Mouse (Mus musculus) heart, postnatal 0 days (tissue): ENCODE results near the gene Tiparp.
A peak's percentile ranks its signal among the peaks of the same experiment; 100 is the strongest.

Source experiments
- CTCF ChIP-seq: IDR thresholded peaks from 2 replicates; pipeline ENCODE4 v1.5.1; 2016; ENCODE audit warnings: antibody characterized with exemption, control low read depth, low read depth
- EP300 ChIP-seq: IDR thresholded peaks from 2 replicates; pipeline ENCODE4 v1.6.1; 2016; ENCODE audit warnings: antibody characterized with exemption, low read depth

DNA sequence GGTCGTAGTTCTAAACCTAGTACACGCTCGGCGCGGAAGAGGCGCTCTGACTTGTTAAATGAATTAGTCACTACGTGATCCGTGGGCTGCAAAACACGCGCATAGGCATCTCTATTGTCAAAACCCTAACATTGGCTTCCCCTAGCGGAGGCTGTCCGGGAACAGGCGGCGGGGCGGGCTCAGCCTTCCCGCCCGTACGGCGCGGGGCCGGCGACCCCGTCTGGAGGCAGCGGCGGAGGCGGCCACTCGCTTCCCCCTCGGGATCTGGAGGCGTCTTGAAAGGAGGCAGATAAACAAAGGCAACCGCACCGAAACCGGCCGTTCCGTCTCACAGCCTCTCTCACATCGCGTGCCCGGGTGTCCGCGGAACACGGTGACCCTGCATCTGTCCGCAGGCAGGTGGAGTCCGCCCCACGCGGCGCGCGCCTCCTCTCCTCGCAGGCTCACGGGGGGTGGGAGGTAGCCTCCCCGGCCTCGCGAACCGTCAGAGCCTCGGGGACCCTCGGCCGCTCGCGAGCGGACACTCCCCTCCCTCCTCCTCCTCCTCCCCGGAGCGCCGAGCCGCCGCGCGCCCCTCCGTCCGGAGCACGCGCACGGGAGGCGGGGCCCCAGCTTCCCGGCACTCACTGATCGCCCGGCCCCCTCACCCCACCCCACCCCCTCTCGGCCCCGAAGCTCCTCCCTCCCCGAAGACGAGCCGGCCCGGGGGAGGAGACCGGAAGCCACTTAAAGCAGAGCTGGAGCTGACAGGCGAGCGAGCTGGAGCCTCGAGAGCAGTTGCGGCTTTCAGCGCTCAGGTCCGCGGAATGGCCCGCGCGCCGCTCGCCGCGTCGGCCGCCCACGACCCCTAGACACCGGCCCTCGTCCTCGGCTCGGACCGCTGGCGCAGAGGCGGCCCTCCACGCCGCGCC is at the start of gene Tiparp:
- TF ChIP-seq CTCF (peak; percentile 45), EP300 (peak; percentile 37; the same call in 1 of the 2 replicates)
